Mouse (Mus musculus): ENCODE measurements at regions not wholly inside any gene's neighbourhood (a gene's known extent, or its start where the extent isn't known, plus 50 kb on each side); places are given as distances from the start of the nearest gene placed in this dataset.

DNA sequence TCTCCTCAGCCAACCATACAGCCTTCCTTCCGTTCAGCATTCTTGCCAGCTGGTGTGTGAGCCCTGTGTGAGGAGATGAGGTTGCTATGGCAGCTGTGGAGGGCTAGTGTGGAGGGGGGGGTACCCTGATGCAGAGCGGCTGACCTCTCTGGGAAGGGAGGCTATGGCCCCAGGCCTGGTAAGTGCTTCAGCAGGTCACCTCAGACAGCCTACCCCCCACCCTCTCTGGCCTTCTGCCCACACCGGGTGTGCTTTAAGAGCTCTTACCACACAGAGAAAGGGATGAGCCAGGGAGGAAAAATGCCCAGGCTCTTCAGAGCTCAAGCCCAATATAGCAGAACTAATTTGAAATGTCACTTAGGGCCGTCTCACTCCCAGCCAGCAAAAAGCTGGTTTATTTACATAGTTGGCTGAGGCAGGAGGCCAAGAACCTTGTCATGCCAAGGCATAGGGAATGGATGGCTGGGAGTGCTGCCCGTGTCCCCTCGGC lies 69.1 kb upstream of the Pja1 start:
- TF ChIP-seq POLR2A (IDR thresholded peaks at IDR 0.05; ENCODE audit: insufficient read depth, low read depth, low read length) (no peak), CTCF (IDR thresholded peaks at IDR 0.05) (no peak), EP300 (IDR thresholded peaks at IDR 0.05; ENCODE audit: insufficient read depth, low read depth, low read length) (no peak)

Data from heart, adult 2 months (tissue).